Mouse (Mus musculus): ENCODE results near the gene Krt16. TPM values are rescaled to one million over a fixed set of nuclear protein-coding genes. Genes with fewer than 3 reads are reported as not detected.

Krt16 gene
- not detected in 2 replicates for total RNA-seq (2023)

DNA sequence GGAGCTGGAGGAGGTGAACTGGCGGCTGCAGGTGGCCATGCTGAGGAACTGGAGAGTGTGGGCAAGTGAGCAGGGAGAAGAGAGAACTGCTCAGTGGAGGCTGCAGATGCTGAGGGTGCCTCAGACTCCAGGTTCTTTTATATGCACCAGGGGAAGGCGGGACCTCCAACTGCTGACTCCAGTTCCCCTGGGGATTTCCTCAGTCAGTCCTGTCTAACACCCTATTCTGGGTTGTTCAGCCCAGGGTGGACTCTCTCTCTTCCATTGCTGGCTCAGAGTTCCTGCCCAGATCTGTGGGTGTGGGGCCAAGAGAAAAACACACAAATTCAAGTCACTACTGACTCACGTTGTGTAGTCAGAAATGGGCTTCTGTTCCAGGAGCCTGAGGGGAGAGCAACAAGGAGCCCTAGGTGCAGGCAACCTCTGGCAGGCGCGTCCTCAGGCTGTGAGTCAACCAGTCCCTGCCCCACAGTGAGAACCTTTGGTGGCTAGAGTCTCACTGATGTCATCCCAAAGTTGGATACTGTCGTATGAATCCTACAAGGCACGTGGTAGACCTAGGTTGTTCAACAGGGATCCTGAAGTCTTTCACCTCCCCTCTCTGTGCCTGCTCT, at the start of gene Krt16:
Krt16 (minus strand) TSS at position 51 of the 614 bp plus-strand sequence.

DNA sequence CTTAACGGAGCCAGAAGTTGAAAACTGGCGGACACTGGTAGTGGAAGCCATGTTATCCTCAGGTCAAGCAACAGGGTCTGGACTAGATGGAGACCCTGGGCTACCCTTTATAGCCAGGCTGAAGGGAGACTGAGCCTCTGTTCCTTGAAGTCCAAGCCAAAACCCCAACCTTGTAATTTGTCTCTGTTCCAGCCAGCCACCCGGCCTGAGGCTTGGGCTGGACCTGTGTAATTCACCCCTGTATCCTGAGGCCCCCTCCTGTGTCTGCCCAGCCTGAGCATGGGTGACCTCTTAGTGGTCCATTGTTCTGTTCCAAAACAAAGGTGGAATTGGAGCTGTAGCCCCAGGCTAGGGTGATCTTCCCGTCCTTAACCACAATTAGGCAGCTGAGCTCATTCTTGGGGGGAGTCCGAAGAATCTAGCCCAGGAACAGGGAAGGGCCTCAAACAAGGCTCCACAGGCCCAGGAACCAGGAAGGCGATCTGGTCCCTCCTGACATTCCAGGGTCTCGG, 21.2 kb upstream of the Krt16 start, which contains the start of gene Krt42:
Krt42 (minus strand) TSS at position 51 of the 512 bp plus-strand sequence.

DNA sequence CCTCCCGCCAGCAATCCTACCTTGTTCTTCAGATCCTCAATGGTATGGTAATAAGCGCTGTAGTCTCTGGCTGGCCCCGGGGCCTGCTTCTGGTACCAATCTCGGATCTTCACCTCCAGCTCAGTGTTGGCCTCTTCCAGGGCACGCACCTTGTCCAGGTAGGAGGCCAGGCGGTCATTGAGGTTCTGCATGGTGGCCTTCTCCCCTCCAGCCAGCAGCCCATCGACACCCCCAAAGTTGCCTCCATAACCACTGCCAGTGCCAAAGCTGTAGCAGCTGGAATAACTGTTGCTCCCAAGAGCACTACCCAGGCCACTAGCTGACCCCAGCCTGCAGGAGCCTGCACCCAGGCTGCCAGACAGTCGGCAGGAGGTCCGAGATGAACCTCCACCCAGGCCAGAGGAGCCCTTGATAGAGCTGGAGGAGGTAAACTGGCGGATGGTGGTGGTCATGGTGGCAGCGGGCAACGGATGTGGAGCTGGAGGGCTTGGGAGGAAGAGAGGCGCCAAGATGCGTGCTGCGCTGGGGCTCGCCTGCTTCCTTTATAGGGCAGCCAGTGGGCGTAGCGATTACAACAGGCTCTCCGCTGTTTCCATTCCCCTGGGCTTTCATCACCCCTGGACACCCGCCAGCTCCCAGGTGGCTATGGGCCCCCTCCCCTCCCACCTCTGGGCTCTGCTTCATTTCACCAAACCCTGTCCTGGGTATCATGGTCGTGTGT, 12.0 kb upstream of the Krt16 start, which contains the start of gene Krt17:
Krt17 (minus strand) TSS at position 516 of the 721 bp plus-strand sequence.

DNA sequence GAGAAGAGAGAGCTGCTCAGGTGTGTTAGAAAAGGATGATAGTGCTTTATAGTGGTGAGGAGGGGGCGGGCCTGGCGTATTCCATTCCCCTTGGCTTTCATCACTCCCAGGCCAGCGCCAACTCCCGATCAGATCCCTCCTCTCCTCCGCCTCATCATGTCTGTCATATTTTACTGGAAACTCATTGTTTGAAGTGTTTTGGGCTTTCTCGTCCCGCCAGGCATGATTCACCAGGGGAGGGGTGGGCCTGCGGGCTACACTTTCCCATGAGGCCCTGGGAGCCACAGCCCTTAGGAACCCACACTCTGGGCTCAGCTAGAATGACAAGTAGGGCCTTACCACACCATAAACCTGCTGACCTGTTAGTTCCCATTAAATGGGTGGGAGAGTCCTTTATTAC, 41.2 kb downstream of the Krt16 start, which contains the start of gene Krt14:
Krt14 (minus strand) TSS at position 51 of the 400 bp plus-strand sequence.

Other genes starting within 250 kb of the Krt16 start
- gene Krt33a, start 232.7 kb downstream of the Krt16 start, total RNA-seq (2023) = not detected in 2 replicates
- not detected in 2 replicates for gene Krt33b, start 219.0 kb downstream of the Krt16 start, total RNA-seq (2023)
- not detected in 2 replicates for gene Krt34, start 207.3 kb downstream of the Krt16 start, total RNA-seq (2023)
- gene Krt31, start 198.4 kb downstream of the Krt16 start, total RNA-seq (2023) = not detected in 2 replicates
- gene Krt32, start 160.7 kb downstream of the Krt16 start, total RNA-seq (2023) = not detected in 2 replicates
- gene Krt35, start 152.7 kb downstream of the Krt16 start, total RNA-seq (2023) = not detected in 2 replicates
- gene Krt36, start 143.3 kb downstream of the Krt16 start, total RNA-seq (2023) = not detected in 2 replicates
- gene Krt13, start 127.3 kb downstream of the Krt16 start, total RNA-seq (2023) = not detected in 2 replicates
- gene Krt15, start 113.0 kb downstream of the Krt16 start, total RNA-seq (2023) = not detected in 2 replicates
- not detected in 2 replicates for gene Krt19, start 100.2 kb downstream of the Krt16 start, total RNA-seq (2023)
- gene Krt9, start 55.7 kb downstream of the Krt16 start, total RNA-seq (2023) = not detected in 2 replicates
- gene Krt14, start 41.4 kb downstream of the Krt16 start, total RNA-seq (2023) = not detected in 2 replicates
- not detected in 2 replicates for gene Krt17, start 12.1 kb upstream of the Krt16 start, total RNA-seq (2023)
- not detected in 2 replicates for gene Krt42, start 21.0 kb upstream of the Krt16 start, total RNA-seq (2023)
- 1,814 and 1,969 TPM in 2 replicates for gene Eif1, start 71.0 kb upstream of the Krt16 start, total RNA-seq (2023)
- not detected in 2 replicates for gene Gast, start 85.5 kb upstream of the Krt16 start, total RNA-seq (2023)
- 0.22 and 0.34 TPM in 2 replicates for gene Hap1, start 107.2 kb upstream of the Krt16 start, total RNA-seq (2023)
- gene Jup, start 148.9 kb upstream of the Krt16 start, total RNA-seq (2023) = 15.8 and 23.9 TPM in 2 replicates
- 0.22 and 0.23 TPM in 2 replicates for gene P3h4, start 165.9 kb upstream of the Krt16 start, total RNA-seq (2023)
- 0.51 and 0.68 TPM in 2 replicates for gene Fkbp10, start 166.8 kb upstream of the Krt16 start, total RNA-seq (2023)
- gene Nt5c3b, start 192.9 kb upstream of the Krt16 start, total RNA-seq (2023) = 4.1 and 4.5 TPM in 2 replicates
- not detected in 2 replicates for gene Klhl10, start 193.0 kb upstream of the Krt16 start, total RNA-seq (2023)
- gene Klhl11, start 223.8 kb upstream of the Krt16 start, total RNA-seq (2023) = 15.6 and 20.5 TPM in 2 replicates